In the genomic region with DNA sequence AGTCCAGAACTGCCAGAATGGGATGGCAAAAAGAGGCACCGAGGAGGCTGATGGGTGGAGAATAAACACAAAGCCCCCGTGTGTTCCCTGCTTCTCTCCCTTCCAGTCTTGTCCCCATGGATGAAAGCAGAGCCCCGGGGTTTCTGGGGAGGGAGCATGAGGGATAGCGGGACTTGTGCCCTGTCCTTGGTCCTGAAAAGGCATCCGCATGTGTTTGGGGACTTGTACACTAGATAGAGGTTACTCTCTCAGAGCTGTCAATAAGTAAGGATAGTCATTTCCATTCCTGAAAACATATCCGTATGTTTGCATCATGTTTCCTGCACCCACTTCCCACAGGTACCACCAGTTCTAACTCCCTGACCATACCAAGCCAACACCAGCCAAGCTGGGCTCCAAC, we compare ENCODE assay signal across 9 mouse cellular contexts. TPM values are rescaled to one million over a fixed set of nuclear protein-coding genes. Genes with fewer than 3 reads are reported as not detected.
DNase-seq lines count a peak whose midpoint lies in the region; ATAC-seq and TF ChIP-seq lines count a peak whose summit lies in the region.
"Had no signal": no experiment of that assay in that cellular context is flagged by ENCODE, and none has a peak within 500 bp of the region (broad histone marks: within the 10 kb centered on the region; RNA-seq: fewer than 3 reads in every experiment).

No protein-coding gene starts in this region.

- H3K4me3 ChIP-seq in kidney, embryonic 15.5 days (replicated peaks), result no peak overlapping the region
- H3K4me3 ChIP-seq in forebrain, postnatal 0 days (ENCODE audit: low read depth, low read length), result peak overlapping the region; percentile 80
- peak overlapping the region; percentile 91 for H3K4me3 ChIP-seq in midbrain, embryonic 14.5 days (replicated peaks; ENCODE audit: low read depth, low read length)
- no peak overlapping the region for H3K4me3 ChIP-seq in intestine, embryonic 15.5 days (replicated peaks)

- H3K4me2 ChIP-seq in kidney, embryonic 15.5 days, result no peak overlapping the region
- peak overlapping the region; percentile 64 for H3K4me2 ChIP-seq in forebrain, postnatal 0 days (ENCODE audit: low read depth)
- peak overlapping the region; percentile 75 for H3K4me2 ChIP-seq in midbrain, embryonic 14.5 days (ENCODE audit: low read length)
- no peak overlapping the region for H3K4me2 ChIP-seq in intestine, embryonic 15.5 days (replicated peaks)
- H3K4me2 ChIP-seq: liver, embryonic 13.5 days had no signal

- no peak overlapping the region for H3K27ac ChIP-seq in kidney, embryonic 15.5 days
- H3K27ac ChIP-seq in forebrain, postnatal 0 days (ENCODE audit: low read depth, low read length), result no peak overlapping the region
- H3K27ac ChIP-seq in midbrain, embryonic 14.5 days (replicated peaks; ENCODE audit: low read depth, low read length), result no peak overlapping the region
- H3K27ac ChIP-seq in intestine, embryonic 15.5 days, result no peak overlapping the region
- H3K27ac ChIP-seq: liver, embryonic 13.5 days had no signal

- H3K27me3 ChIP-seq in kidney, embryonic 15.5 days, result peaks cover 83% of the 10 kb centered on the region
- no peaks in the 10 kb centered on the region for H3K27me3 ChIP-seq in forebrain, postnatal 0 days (ENCODE audit: insufficient read depth, low read length)
- peaks cover 13% of the 10 kb centered on the region; the same call in 1 of the 2 replicates for H3K27me3 ChIP-seq in midbrain, embryonic 14.5 days (ENCODE audit: control insufficient read depth, insufficient read depth, low read length)
- H3K27me3 ChIP-seq in intestine, embryonic 15.5 days (replicated peaks), result peaks cover 32% of the 10 kb centered on the region

- H3K4me1 ChIP-seq in kidney, embryonic 15.5 days, result peaks cover 19% of the 10 kb centered on the region
- peaks cover 16% of the 10 kb centered on the region for H3K4me1 ChIP-seq in forebrain, postnatal 0 days (ENCODE audit: insufficient read depth)
- H3K4me1 ChIP-seq in midbrain, embryonic 14.5 days (ENCODE audit: control insufficient read depth, insufficient read depth, low read length), result peaks cover 30% of the 10 kb centered on the region
- peaks cover 12% of the 10 kb centered on the region for H3K4me1 ChIP-seq in intestine, embryonic 15.5 days (replicated peaks)

- no peak overlapping the region for H3K9ac ChIP-seq in kidney, embryonic 15.5 days
- H3K9ac ChIP-seq in forebrain, postnatal 0 days, result peak overlapping the region; percentile 89
- peak overlapping the region; percentile 89 for H3K9ac ChIP-seq in midbrain, embryonic 14.5 days (replicated peaks; ENCODE audit: low read length)
- H3K9ac ChIP-seq in intestine, embryonic 15.5 days, result no peak overlapping the region
- H3K9ac ChIP-seq: liver, embryonic 13.5 days had no signal

- peak; percentile 81 to 84 for DNase-seq in kidney, postnatal 4 days
- DNase-seq in adipocyte (ENCODE audit: low spot score), result peak; percentile 59
- DNase-seq in forebrain, postnatal 0 days, result no peak
- DNase-seq in midbrain, embryonic 14.5 days, result peak; percentile 43
- DNase-seq in right cerebral cortex, postnatal 36 days (ENCODE audit: low spot score in 2 of 2), result no peak
- DNase-seq: liver, embryonic 13.5 days had no signal

- no peaks in the 10 kb centered on the region for H3K36me3 ChIP-seq in kidney, embryonic 15.5 days
- H3K36me3 ChIP-seq in forebrain, postnatal 0 days (ENCODE audit: insufficient read depth), result no peaks in the 10 kb centered on the region
- 0 out of 2 replicates have a peak, but pooled peaks cover 3% of the 10 kb centered on the region for H3K36me3 ChIP-seq in midbrain, embryonic 14.5 days (ENCODE audit: control insufficient read depth, insufficient read depth, low read length)
- H3K36me3 ChIP-seq in intestine, embryonic 15.5 days, result no peaks in the 10 kb centered on the region
- H3K36me3 ChIP-seq: liver, embryonic 13.5 days had no signal

- H3K9me3 ChIP-seq in kidney, embryonic 15.5 days (replicated peaks), result no peaks in the 10 kb centered on the region
- H3K9me3 ChIP-seq in forebrain, postnatal 0 days (ENCODE audit: low read length), result no peaks in the 10 kb centered on the region
- no peaks in the 10 kb centered on the region for H3K9me3 ChIP-seq in midbrain, embryonic 14.5 days (ENCODE audit: control insufficient read depth, low read length)
- no peaks in the 10 kb centered on the region for H3K9me3 ChIP-seq in intestine, embryonic 15.5 days
- H3K9me3 ChIP-seq: liver, embryonic 13.5 days had no signal

- ATAC-seq in kidney, embryonic 15.5 days (replicated peaks; ENCODE audit: low FRiP score), result no peak
- no peak for ATAC-seq in forebrain, postnatal 0 days
- no peak for ATAC-seq in midbrain, embryonic 14.5 days (ENCODE audit: low FRiP score, low TSS enrichment)
- ATAC-seq in activated CD4-positive, CD25-positive, alpha-beta regulatory T cell, adult 4 months, result no peak
- ATAC-seq in intestine, embryonic 15.5 days, result no peak

- TF ChIP-seq CTCF in forebrain, postnatal 0 days (IDR thresholded peaks at IDR 0.05; ENCODE audit: low read depth), result no peak

- whole genome bisulfite sequencing in kidney, embryonic 15.5 days, result 5% methylated on average over 6 of the region's 6 CpGs
- WGBS in forebrain, postnatal 0 days, result 8% methylated on average over 6 of the region's 6 CpGs
- 7% methylated on average over 6 of the region's 6 CpGs for WGBS in midbrain, embryonic 14.5 days
- WGBS in intestine, embryonic 15.5 days, result 5% methylated on average over 6 of the region's 6 CpGs

RNA-seq across cellular contexts. Expression of gene Sarm1, which starts 1.6 kb away (rescaled TPM):
- 1.5 and 1.8 TPM in 2 replicates for polyA plus RNA-seq in kidney, embryonic 15.5 days (2015; fragmentation: Nextera tagmentation; extraction: Ambion mirVana)
- total RNA-seq in forebrain, postnatal 0 days (2014; rRNA removed), result 47.5 and 48.3 TPM in 2 replicates
- polyA plus RNA-seq in forebrain, postnatal 0 days (2015; fragmentation: Nextera tagmentation; extraction: Ambion mirVana), result 32.7 and 34.7 TPM in 2 replicates
- 49.7 and 55.6 TPM in 2 replicates for polyA plus RNA-seq in midbrain, embryonic 14.5 days (2014; fragmentation: Nextera tagmentation; extraction: Ambion mirVana)
- polyA plus RNA-seq in activated CD4-positive, CD25-positive, alpha-beta regulatory T cell, adult 4 months (2017; shearing (Covaris generic)), result 1 to 10 TPM; 1.0 to 1.7 TPM
- 2.1 and 2.7 TPM in 2 replicates for polyA plus RNA-seq in intestine, embryonic 15.5 days (2015; fragmentation: Nextera tagmentation; extraction: Ambion mirVana)

RNA-seq across cellular contexts. Expression of gene Vtn, which starts 3.0 kb away (rescaled TPM):
- 4.5 and 8.1 TPM in 2 replicates for polyA plus RNA-seq in kidney, embryonic 15.5 days (2015; fragmentation: Nextera tagmentation; extraction: Ambion mirVana)
- total RNA-seq in forebrain, postnatal 0 days (2014; rRNA removed), result 82.8 and 94.4 TPM in 2 replicates
- 111 and 129 TPM in 2 replicates for polyA plus RNA-seq in forebrain, postnatal 0 days (2015; fragmentation: Nextera tagmentation; extraction: Ambion mirVana)
- polyA plus RNA-seq in midbrain, embryonic 14.5 days (2014; fragmentation: Nextera tagmentation; extraction: Ambion mirVana), result 40.0 and 134 TPM in 2 replicates
- polyA plus RNA-seq in activated CD4-positive, CD25-positive, alpha-beta regulatory T cell, adult 4 months (2017; shearing (Covaris generic)), result not detected
- polyA plus RNA-seq in intestine, embryonic 15.5 days (2015; fragmentation: Nextera tagmentation; extraction: Ambion mirVana), result 22.4 and 34.2 TPM in 2 replicates

RNA-seq across cellular contexts. Expression of gene Sebox, which starts 7.3 kb away (rescaled TPM):
- polyA plus RNA-seq in kidney, embryonic 15.5 days (2015; fragmentation: Nextera tagmentation; extraction: Ambion mirVana), result not detected in 2 replicates
- total RNA-seq in forebrain, postnatal 0 days (2014; rRNA removed), result 0.14 and 0.15 TPM in 2 replicates
- polyA plus RNA-seq in forebrain, postnatal 0 days (2015; fragmentation: Nextera tagmentation; extraction: Ambion mirVana), result 0.35 TPM in 1 of 2 replicates, not detected in the other
- polyA plus RNA-seq in midbrain, embryonic 14.5 days (2014; fragmentation: Nextera tagmentation; extraction: Ambion mirVana), result not detected in 2 replicates
- polyA plus RNA-seq in activated CD4-positive, CD25-positive, alpha-beta regulatory T cell, adult 4 months (2017; shearing (Covaris generic)), result not detected
- polyA plus RNA-seq in intestine, embryonic 15.5 days (2015; fragmentation: Nextera tagmentation; extraction: Ambion mirVana), result not detected in 2 replicates

RNA-seq across cellular contexts. Expression of gene Tmem199, which starts 16.1 kb away (rescaled TPM):
- 56.7 and 57.1 TPM in 2 replicates for polyA plus RNA-seq in kidney, embryonic 15.5 days (2015; fragmentation: Nextera tagmentation; extraction: Ambion mirVana)
- total RNA-seq in forebrain, postnatal 0 days (2014; rRNA removed), result 64.8 and 73.2 TPM in 2 replicates
- 84.2 and 86.0 TPM in 2 replicates for polyA plus RNA-seq in forebrain, postnatal 0 days (2015; fragmentation: Nextera tagmentation; extraction: Ambion mirVana)
- polyA plus RNA-seq in midbrain, embryonic 14.5 days (2014; fragmentation: Nextera tagmentation; extraction: Ambion mirVana), result 104 and 108 TPM in 2 replicates
- polyA plus RNA-seq in activated CD4-positive, CD25-positive, alpha-beta regulatory T cell, adult 4 months (2017; shearing (Covaris generic)), result 10 to 100 TPM; 47.9 to 58.6 TPM
- 54.1 and 56.9 TPM in 2 replicates for polyA plus RNA-seq in intestine, embryonic 15.5 days (2015; fragmentation: Nextera tagmentation; extraction: Ambion mirVana)

RNA-seq across cellular contexts. Expression of gene Poldip2, which starts 16.1 kb away (rescaled TPM):
- polyA plus RNA-seq in kidney, embryonic 15.5 days (2015; fragmentation: Nextera tagmentation; extraction: Ambion mirVana), result 169 and 171 TPM in 2 replicates
- 139 and 157 TPM in 2 replicates for total RNA-seq in forebrain, postnatal 0 days (2014; rRNA removed)
- polyA plus RNA-seq in forebrain, postnatal 0 days (2015; fragmentation: Nextera tagmentation; extraction: Ambion mirVana), result 165 and 175 TPM in 2 replicates
- polyA plus RNA-seq in midbrain, embryonic 14.5 days (2014; fragmentation: Nextera tagmentation; extraction: Ambion mirVana), result 165 and 171 TPM in 2 replicates
- polyA plus RNA-seq in activated CD4-positive, CD25-positive, alpha-beta regulatory T cell, adult 4 months (2017; shearing (Covaris generic)), result 10 to 100 TPM; 11.2 to 12.9 TPM
- polyA plus RNA-seq in intestine, embryonic 15.5 days (2015; fragmentation: Nextera tagmentation; extraction: Ambion mirVana), result 147 and 149 TPM in 2 replicates

Comparison
In these comparisons a context has a peak if more than half of its experiments do, and no peak if none do; other contexts are left out.
1. DNase-seq: peak in kidney, postnatal 4 days (2 of 2), adipocyte (single experiment) and midbrain, embryonic 14.5 days (single experiment); none in forebrain, postnatal 0 days (single experiment) and right cerebral cortex, postnatal 36 days (0 of 2).
2. H3K4me2 ChIP-seq: peak in forebrain, postnatal 0 days (single experiment) and midbrain, embryonic 14.5 days (single experiment); none in kidney, embryonic 15.5 days (single experiment) and intestine, embryonic 15.5 days (single experiment).
3. H3K4me3 ChIP-seq: peak in forebrain, postnatal 0 days (single experiment) and midbrain, embryonic 14.5 days (single experiment); none in kidney, embryonic 15.5 days (single experiment) and intestine, embryonic 15.5 days (single experiment).
4. H3K9ac ChIP-seq: peak in forebrain, postnatal 0 days (single experiment) and midbrain, embryonic 14.5 days (single experiment); none in kidney, embryonic 15.5 days (single experiment) and intestine, embryonic 15.5 days (single experiment).